Mouse (Mus musculus) stomach, embryonic 16.5 days (tissue): Measurements from ENCODE around the gene Kalrn. TPM values are rescaled to one million over a fixed set of nuclear protein-coding genes. Genes with fewer than 3 reads are reported as not detected.

Source experiments
- ATAC-seq: fragments of 200-750 bp; cut with Nextera tagmentation; 2 replicates; pipeline ENCODE4 v1.8.0; 2017; ENCODE audit warnings: moderate number of reproducible peaks, moderate TSS enrichment; ENCODE audit not compliant: insufficient read depth, low FRiP score
- H3K27ac ChIP-seq: fragments of 300-500 bp; sonication (generic); 2 replicates; pipeline ENCODE4 v1.5.1; 2014; ENCODE audit warnings: low read length
- H3K27me3 ChIP-seq: fragments of 300-500 bp; sonication (generic); 2 replicates; pipeline ENCODE4 v1.6.1; 2014; ENCODE audit warnings: low read length, control low read depth, mixed read lengths; ENCODE audit not compliant: control insufficient read depth, insufficient read depth
- H3K36me3 ChIP-seq: fragments of 300-500 bp; sonication (generic); 2 replicates; pipeline ENCODE4 v1.6.1; 2014; ENCODE audit warnings: low read length; ENCODE audit not compliant: control insufficient read depth, insufficient read depth
- H3K4me1 ChIP-seq: fragments of 300-500 bp; sonication (generic); 2 replicates; pipeline ENCODE4 v1.6.1; 2014; ENCODE audit warnings: low read length, control low read depth, mixed read lengths; ENCODE audit not compliant: control insufficient read depth, insufficient read depth
- H3K4me2 ChIP-seq: fragments of 300-500 bp; sonication (generic); 2 replicates; pipeline ENCODE4 v1.6.1; 2014; ENCODE audit warnings: low read depth, low read length, mixed read lengths
- H3K4me3 ChIP-seq: fragments of 300-500 bp; sonication (generic); replicated peaks from 2 replicates; pipeline ENCODE4 v1.5.1; 2014; ENCODE audit warnings: mild to moderate bottlenecking, low read length
- H3K9ac ChIP-seq: fragments of 300-500 bp; sonication (generic); 2 replicates; pipeline ENCODE4 v1.6.1; 2014; ENCODE audit warnings: low read length
- H3K9me3 ChIP-seq: fragments of 300-500 bp; sonication (generic); replicated peaks from 2 replicates; pipeline ENCODE4 v1.6.1; 2016; ENCODE audit warnings: low read length, control low read depth; ENCODE audit not compliant: control insufficient read depth
- WGBS: fragments of 180-500 bp; shearing (Covaris S2); extraction: QIAGEN DNeasy Blood & Tissue Kit; methylation state at CpG from one replicate; pipeline ENCODE4 v1.1.7; 2014; 5-methylcytosine and 5-hydroxymethylcytosine counted together
- polyA plus RNA-seq: library from polyadenylated mRNA; unstranded; fragments of >200 nt; fragmentation: Nextera tagmentation; extraction: Ambion mirVana; gene quantifications from 2 replicates; pipeline ENCODE4 v1.2.1, GENCODE M21; 2015

The Kalrn gene
- polyA plus RNA-seq, 1 experiment from 2014 or later: 22.7 TPM

- no peaks in the 10 kb centered on the region for H3K9me3 ChIP-seq
- H3K36me3 ChIP-seq: no peaks in the 10 kb centered on the region
- H3K27me3 ChIP-seq: no peaks in the 10 kb centered on the region
- H3K4me2 ChIP-seq: no peak overlapping the region
- H3K27ac ChIP-seq: no peak overlapping the region
- H3K4me3 ChIP-seq: no peak overlapping the region
- WGBS: 70% methylated on average over 11 of the region's 11 CpGs
- H3K4me1 ChIP-seq: peaks cover 15% of the 10 kb centered on the region
- ATAC-seq: no peak
- no peak overlapping the region for H3K9ac ChIP-seq
These were observed 9.6 kb downstream of the Kalrn start for GRCm38 (mm10) chr16:34563593-34564280.

GRCm38 (mm10) chr16:34561734-34562135 lies 11.6 kb downstream of the Kalrn start:
- Histone ChIP-seq H3K4me1 (peaks cover 25% of the 10 kb centered on the region), H3K9ac (no peak overlapping the region), H3K4me2 (no peak overlapping the region), H3K9me3 (no peaks in the 10 kb centered on the region), H3K27me3 (no peaks in the 10 kb centered on the region), H3K27ac (no peak overlapping the region), H3K36me3 (no peaks in the 10 kb centered on the region), H3K4me3 (no peak overlapping the region)
- 48% methylated on average over 5 of the region's 5 CpGs for WGBS
- no peak for ATAC-seq

GRCm38 (mm10) chr16:34560814-34561213 lies 12.5 kb downstream of the Kalrn start:
- WGBS: 52% methylated on average over 5 of the region's 5 CpGs
- H3K4me2 ChIP-seq: no peak overlapping the region
- H3K27me3 ChIP-seq: no peaks in the 10 kb centered on the region
- H3K27ac ChIP-seq: no peak overlapping the region; the same call in 1 of the 2 replicates
- no peak overlapping the region for H3K9ac ChIP-seq
- H3K9me3 ChIP-seq: no peaks in the 10 kb centered on the region
- ATAC-seq: no peak
- H3K4me3 ChIP-seq: no peak overlapping the region
- peaks cover 25% of the 10 kb centered on the region for H3K4me1 ChIP-seq
- no peaks in the 10 kb centered on the region for H3K36me3 ChIP-seq

- no peak overlapping the region for H3K9ac ChIP-seq
- peaks cover 25% of the 10 kb centered on the region for H3K4me1 ChIP-seq
- H3K4me2 ChIP-seq: no peak overlapping the region
- no peak overlapping the region; the same call in 1 of the 2 replicates for H3K27ac ChIP-seq
- no peaks in the 10 kb centered on the region for H3K9me3 ChIP-seq
- H3K4me3 ChIP-seq: no peak overlapping the region
- WGBS: 60% methylated on average over 2 of the region's 2 CpGs
- H3K36me3 ChIP-seq: no peaks in the 10 kb centered on the region
- no peak for ATAC-seq
- no peaks in the 10 kb centered on the region for H3K27me3 ChIP-seq
These were observed 12.9 kb downstream of the Kalrn start for GRCm38 (mm10) chr16:34560411-34560810.

- no peak overlapping the region for H3K9ac ChIP-seq
- no peaks in the 10 kb centered on the region for H3K27me3 ChIP-seq
- H3K4me1 ChIP-seq: peaks cover 36% of the 10 kb centered on the region
- H3K4me2 ChIP-seq: no peak overlapping the region
- ATAC-seq: no peak
- 40% methylated on average over 6 of the region's 6 CpGs for whole genome bisulfite sequencing
- no peak overlapping the region for H3K4me3 ChIP-seq
- H3K9me3 ChIP-seq: no peaks in the 10 kb centered on the region
- H3K27ac ChIP-seq: no peak overlapping the region
- no peaks in the 10 kb centered on the region for H3K36me3 ChIP-seq
These were observed 15.4 kb downstream of the Kalrn start for GRCm38 (mm10) chr16:34557891-34558290.

GRCm38 (mm10) chr16:34552731-34553130 lies 20.6 kb downstream of the Kalrn start:
- WGBS: 97% methylated on average over 1 of the region's 1 CpGs
- Histone ChIP-seq H3K9me3 (no peaks in the 10 kb centered on the region), H3K4me3 (no peak overlapping the region), H3K27ac (no peak overlapping the region), H3K36me3 (no peaks in the 10 kb centered on the region), H3K27me3 (no peaks in the 10 kb centered on the region), H3K9ac (no peak overlapping the region), H3K4me2 (no peak overlapping the region), H3K4me1 (peaks cover 11% of the 10 kb centered on the region)
- no peak for ATAC-seq

GRCm38 (mm10) chr16:34549470-34549999 lies 23.8 kb downstream of the Kalrn start:
- Histone ChIP-seq H3K4me1 (peaks cover 13% of the 10 kb centered on the region), H3K9me3 (no peaks in the 10 kb centered on the region), H3K4me3 (no peak overlapping the region), H3K36me3 (no peaks in the 10 kb centered on the region), H3K4me2 (no peak overlapping the region), H3K9ac (no peak overlapping the region), H3K27me3 (no peaks in the 10 kb centered on the region), H3K27ac (no peak overlapping the region)
- WGBS: 74% methylated on average over 5 of the region's 5 CpGs
- ATAC-seq: no peak

- 50% methylated on average over 6 of the region's 6 CpGs for WGBS
- no peak for ATAC-seq
- Histone ChIP-seq H3K4me2 (no peak overlapping the region), H3K9ac (no peak overlapping the region), H3K4me3 (no peak overlapping the region), H3K4me1 (peaks cover 6% of the 10 kb centered on the region; the same call in 1 of the 2 replicates), H3K27ac (no peak overlapping the region), H3K27me3 (no peaks in the 10 kb centered on the region), H3K36me3 (no peaks in the 10 kb centered on the region; the same call in 1 of the 2 replicates), H3K9me3 (no peaks in the 10 kb centered on the region)
These were observed 26.4 kb downstream of the Kalrn start for GRCm38 (mm10) chr16:34546805-34547509.

GRCm38 (mm10) chr16:34543754-34544153 lies 29.6 kb downstream of the Kalrn start:
- Histone ChIP-seq H3K4me2 (no peak overlapping the region), H3K4me1 (peaks cover 6% of the 10 kb centered on the region; the same call in 1 of the 2 replicates), H3K27ac (no peak overlapping the region), H3K4me3 (no peak overlapping the region), H3K9ac (no peak overlapping the region), H3K9me3 (no peaks in the 10 kb centered on the region), H3K36me3 (no peaks in the 10 kb centered on the region; the same call in 1 of the 2 replicates), H3K27me3 (no peaks in the 10 kb centered on the region)
- no peak for ATAC-seq
- 56% methylated on average over 4 of the region's 4 CpGs for WGBS
